Mouse (Mus musculus) left cerebral cortex, postnatal 14 days (tissue): ENCODE measurements around the gene Ttpal. TPM values are rescaled to one million over a fixed set of nuclear protein-coding genes. Genes with fewer than 3 reads are reported as not detected.
A peak's percentile ranks its signal among the peaks of the same experiment; 100 is the strongest.

Source experiments
- DNase-seq, 2 experiments: peaks; one replicate each; pipeline ENCODE4 v3.0.0; 2021 to 2022; ENCODE audit warnings: low spot score in 2 of 2, mixed read lengths in 1 of 2
- intact Hi-C: fragments of 180-260 bp; cut with DNase I; formaldehyde crosslinking; loops from one replicate; pipeline ENCODE4 v1.15.1; 2025
- total RNA-seq, 2 experiments: library from RNA; stranded (reverse); gene quantifications; 2 replicates each; pipeline ENCODE4 v1.2.3; 2021

Ttpal gene
- total RNA-seq, 2 experiments from 2014 or later, result 66.7 to 70.6 TPM

DNA sequence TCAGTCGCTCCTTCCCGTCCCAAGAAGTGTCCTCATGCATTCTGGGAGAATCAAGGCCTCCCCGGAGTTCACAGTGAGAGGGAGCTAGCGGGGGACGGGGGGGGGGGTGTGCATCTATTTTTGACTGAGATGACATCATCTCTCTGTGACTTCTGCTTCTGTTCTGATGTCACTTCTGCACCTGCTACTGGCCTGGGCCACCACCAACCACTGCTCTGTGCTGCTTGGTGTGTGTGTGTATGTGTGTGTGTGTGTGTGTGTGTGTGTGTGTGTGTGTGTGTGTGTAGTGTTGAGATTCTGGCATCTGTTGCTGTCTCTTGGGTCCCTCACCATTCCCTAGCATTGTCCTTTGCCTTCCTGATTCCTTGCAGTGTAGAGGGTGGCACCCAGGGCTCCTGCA, 14.6 kb upstream of the Ttpal start:
- no peak for DNase-seq
- intact Hi-C loops, result no loop called here

GRCm38 (mm10) chr2:163590211-163590610, 11.9 kb upstream of the Ttpal start:
- DNase-seq, result no peak
- intact Hi-C loops, result no loop called here

DNA sequence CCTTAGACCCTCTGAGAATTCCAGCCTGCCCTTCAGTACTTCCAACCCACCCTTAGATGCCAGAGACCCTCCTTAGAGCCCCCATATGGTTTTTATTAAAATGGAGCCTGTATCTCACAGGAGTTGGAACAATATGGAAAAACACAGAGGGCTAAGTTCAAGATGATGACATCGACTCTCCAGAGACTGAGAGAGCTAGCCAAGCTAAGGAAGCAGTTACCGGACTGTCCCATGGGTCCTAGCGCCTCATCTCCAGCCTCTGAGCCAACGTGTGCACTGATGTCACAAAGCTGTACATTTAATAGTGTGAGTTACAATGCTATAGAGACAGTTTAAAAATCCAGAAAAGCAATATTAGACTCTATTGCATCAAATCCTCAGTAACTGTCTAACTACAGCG, 11.1 kb upstream of the Ttpal start:
- no peak for DNase-seq
- intact Hi-C loops, result no loop called here

DNA sequence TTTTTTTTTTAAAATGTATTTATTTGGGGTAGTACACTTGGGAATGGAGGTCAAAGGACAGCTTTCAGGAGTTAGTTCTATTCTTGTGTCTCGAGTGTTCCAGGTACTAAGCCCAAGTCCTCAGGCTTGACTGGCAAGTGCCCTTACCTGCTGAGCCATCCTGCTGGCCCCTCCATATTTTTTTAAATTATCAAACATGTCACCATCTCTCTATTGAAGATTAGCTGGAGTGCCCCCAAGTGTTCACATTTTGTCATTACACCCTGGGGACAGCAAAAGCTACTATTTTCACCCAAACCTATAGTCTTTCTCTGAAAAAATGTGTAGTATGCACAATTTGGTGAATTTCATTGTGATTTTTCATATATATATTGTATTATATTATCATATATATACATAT, 10.0 kb upstream of the Ttpal start:
- no peak for DNase-seq
- intact Hi-C loops, result no loop called here

GRCm38 (mm10) chr2:163593636-163594282, 8.4 kb upstream of the Ttpal start:
- intact Hi-C loops, result no loop called here
- no peak for DNase-seq

GRCm38 (mm10) chr2:163595119-163595518, 7.0 kb upstream of the Ttpal start:
- DNase-seq, result no peak
- intact Hi-C loops, result no loop called here

GRCm38 (mm10) chr2:163596057-163596872, 5.8 kb upstream of the Ttpal start:
- DNase-seq, result peak; percentile 26 to 55
- intact Hi-C loops, result no loop called here

DNA sequence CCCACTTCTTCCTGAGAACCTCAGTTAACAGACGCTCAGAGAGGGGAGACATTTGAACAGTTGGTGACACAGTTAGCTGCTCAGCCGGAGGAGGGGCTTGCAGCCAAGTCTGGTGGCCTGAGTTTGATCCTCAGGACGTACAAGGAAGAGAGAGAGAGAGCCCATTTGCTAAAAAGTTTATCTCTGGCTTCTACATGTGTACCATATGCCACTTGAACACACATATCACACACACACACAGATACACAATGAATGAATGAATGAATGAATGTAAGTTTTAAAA, 5.3 kb upstream of the Ttpal start:
- intact Hi-C loops, result no loop called here
- no peak for DNase-seq

DNA sequence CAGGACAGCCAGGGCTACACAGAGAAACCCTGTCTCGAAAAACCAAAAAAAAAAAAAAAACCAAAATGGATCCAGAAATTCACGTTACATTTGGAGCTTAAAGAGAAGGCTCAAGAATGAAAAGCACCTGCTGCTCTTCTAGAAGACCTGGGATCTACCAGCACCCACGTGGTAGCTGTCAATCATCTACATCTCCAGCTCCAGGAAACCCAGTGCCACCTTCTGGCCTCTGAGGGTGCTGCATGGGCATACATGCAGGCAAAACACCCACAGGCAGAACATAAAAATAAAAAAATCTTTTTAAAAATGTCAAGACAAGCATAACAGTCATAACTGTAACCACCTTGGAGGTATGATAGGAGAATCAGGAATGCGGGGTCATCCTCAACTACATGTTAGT, 4.5 kb upstream of the Ttpal start:
- DNase-seq, result peak; percentile 61 to 87
- intact Hi-C loops, result loop anchor here (2.0 kb wide), 1 partner anchor 63 kb away; no protein-coding TSS in a partner anchor

DNA sequence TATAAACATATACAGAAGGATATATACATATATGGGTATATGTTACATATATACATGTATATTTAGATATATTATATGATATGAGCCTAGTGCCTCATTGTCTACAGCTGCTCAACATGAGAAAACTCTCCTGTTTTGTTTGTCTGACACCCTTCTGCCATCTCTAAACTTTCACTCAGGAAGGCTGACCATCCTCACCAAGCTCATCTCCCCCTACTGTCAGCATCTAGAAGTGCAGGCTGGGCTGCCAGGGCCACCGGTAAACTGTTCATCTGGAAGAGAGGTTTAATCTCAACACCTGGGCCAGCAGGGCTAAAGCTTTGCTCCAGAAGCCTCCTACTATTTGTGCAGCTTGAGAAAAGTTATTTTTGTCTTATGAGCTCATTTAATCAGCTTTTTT, 2.9 kb upstream of the Ttpal start:
- DNase-seq, result peak in 1 of 2 experiments; percentile 65
- intact Hi-C loops, result loop anchor here (2.0 kb wide), 1 partner anchor 64 kb away; no protein-coding TSS in a partner anchor

GRCm38 (mm10) chr2:163601066-163601465, 1.0 kb upstream of the Ttpal start:
- no peak for DNase-seq
- intact Hi-C loops, result no loop called here

GRCm38 (mm10) chr2:163601712-163602100, 408 bp upstream of the Ttpal start:
- DNase-seq, result no peak
- intact Hi-C loops, result loop anchor here (2.0 kb wide), 1 partner anchor 117 kb away; no protein-coding TSS in a partner anchor

DNA sequence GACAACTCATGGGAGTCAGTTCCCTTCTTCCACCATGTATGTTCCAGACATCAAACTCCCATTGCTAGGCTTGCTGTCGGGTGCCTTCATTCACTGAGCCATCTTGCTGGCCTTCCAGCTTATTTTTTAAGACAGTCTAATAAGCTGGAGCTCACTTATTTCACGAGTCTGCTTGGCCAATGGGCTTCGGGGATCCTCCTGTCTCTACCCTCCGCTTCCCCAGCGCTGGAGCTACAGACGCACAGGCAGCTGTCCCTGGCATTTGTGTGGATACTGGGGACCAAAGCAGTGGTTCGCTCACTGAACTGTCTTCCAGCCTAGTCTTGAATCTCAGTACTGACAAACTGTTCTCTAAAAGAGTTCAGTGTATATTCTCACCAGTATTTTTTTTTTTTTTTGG, 4.0 kb downstream of the Ttpal start:
- no peak for DNase-seq
- intact Hi-C loops, result no loop called here

DNA sequence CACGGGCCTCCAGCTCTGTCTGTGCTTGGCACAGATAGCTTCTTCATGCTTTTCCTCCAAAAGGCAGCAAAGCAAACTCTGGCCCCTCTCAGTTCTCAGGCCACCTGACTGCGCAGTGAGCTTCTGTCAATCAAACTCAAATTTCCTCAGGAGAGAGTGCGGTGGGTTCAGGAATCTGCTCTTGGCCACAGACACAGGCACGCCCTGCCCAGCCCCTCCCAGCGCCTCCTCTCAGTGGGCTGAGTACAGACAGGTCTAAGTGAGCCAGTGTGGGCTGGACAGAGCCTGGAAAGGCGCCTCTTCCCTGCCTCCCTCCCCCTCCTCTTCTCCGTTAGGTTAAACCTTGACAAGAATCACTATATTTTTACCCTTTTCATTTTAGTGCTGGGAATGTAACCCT, 5.9 kb downstream of the Ttpal start:
- no peak for DNase-seq
- intact Hi-C loops, result no loop called here

DNA sequence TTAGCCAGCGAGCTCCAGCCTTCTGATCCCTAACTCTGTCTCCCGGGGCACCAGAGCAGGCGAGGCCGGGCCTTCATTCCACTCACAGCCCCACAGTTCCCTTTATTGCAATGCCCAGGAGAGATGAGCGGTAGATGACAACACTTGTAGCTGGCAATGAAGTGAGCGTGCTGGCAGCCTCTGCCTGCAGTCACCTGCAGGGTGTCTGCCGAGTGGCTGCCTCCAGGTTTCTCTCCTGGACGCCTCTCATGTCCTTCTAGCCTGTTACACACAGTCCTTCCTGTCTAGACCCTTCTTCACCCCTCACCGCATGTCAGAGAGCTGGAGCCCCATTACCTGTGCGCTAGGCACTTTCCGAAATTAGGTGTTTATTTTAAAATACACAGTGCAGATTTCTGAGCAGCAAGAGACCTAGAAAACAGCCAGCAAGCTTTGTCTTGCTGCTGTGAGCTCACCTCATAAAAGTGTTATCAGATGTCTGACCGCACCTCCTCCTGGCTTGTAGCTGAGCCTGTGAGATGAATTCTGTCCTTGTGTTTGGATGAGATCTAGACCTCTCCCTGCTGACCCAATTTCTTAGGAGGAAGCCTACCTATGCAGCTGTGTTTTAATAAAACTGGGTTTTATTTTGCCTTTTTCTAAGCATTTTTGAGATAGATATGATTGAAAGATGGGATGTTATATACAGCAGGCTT, 7.3 kb downstream of the Ttpal start:
- no peak for DNase-seq
- intact Hi-C loops, result no loop called here

DNA sequence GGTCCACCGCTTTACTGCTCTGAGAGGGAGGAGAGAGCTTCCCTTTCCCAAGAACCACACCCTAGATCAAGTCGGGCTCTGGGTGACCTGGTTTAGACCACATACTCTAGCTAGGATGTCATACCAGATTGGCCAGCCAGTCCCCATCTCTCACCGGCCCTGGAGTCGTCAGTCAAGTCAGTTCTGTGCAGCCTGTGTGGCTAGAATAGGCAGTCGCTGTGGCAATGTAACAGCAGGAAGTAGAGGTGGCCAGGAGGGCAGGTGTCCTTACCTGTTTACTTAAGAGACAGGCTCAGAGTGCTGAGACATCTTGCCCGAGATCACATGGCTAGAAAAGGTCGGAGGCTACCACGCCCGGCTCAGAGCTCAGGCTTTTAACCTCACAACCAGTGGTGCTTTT, 9.1 kb downstream of the Ttpal start:
- intact Hi-C loops, result no loop called here
- DNase-seq, result no peak

- DNase-seq, result no peak
- intact Hi-C loops, result no loop called here
Observed at GRCm38 (mm10) chr2:163613206-163613605, 11.1 kb downstream of the Ttpal start.

DNA sequence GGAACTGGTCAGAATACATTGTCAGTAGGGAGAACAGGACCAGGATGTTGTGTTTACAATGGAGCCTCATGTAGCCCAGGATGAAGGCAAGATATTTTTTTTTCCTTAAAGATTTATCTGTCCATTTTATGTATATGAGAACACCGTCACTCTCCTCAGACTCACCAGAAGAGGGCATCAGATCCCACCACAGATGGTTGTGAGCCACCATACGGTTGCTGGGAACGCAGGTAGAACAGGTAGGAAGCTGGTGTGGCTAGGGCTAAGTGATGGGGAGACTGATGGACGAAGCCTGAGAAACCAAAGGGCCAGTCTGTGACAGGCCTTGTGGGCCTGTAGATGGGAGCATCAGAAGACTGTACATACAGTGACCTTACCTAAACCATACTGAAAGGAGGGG, 11.9 kb downstream of the Ttpal start:
- intact Hi-C loops, result no loop called here
- DNase-seq, result no peak

DNA sequence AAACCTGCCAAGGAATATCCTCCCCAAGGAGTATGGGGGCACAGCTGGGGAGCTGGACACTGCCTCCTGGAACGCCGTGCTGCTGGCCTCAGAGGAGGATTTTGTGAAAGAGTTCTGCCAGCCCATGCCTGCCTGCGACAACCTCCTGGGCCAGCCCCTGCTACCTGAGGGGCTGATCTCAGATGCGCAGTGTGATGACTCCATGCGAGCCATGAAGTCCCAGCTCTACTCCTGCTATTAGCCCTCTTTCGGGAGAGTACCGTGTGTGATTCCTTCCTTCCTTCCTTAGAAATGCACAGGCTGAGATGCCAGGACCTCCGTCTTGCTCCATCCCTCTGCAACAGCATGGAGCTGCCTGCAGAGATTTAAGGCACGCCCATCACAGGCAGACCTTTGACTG, 13.3 kb downstream of the Ttpal start:
- intact Hi-C loops, result no loop called here
- DNase-seq, result no peak

DNA sequence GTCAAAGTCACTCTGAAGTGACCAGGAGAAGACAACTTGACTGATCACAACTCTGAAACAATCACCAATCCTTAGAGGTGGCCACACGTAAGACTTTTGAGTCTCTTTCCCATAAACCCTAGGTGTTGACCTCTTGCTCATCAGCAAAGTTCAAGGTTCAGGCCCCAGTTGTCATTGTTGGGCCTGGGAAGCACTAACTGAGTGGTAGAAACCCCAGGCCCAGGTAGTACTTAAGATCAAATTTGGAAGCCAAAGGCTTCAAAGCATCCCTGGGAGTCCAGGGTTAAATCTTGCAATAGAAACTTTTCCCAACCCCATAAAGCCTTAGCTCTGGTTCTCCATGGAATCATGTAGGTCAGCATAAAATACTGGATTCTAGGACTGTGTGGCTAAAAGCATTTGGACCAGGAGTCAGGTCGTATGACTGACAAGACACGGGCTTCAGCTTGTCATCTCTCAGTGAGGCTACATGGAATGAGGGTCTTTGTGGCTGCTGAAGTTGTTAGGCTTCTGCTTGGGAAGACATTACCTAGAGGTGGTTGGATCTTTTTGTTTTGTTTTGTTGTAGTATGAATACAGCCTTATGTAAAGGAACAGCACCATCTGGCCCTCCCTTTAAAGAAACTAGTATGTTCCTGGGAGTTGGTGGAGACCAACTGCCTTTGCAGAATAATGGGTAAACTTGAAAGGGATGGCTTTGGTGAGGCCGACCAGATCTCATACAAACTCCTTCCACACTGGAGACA, 14.0 kb downstream of the Ttpal start:
- DNase-seq, result no peak
- intact Hi-C loops, result no loop called here
